ENCODE assay signal across 20 mouse cellular contexts in genomic region chrX:75834286-75834685, GRCm38 (mm10). TPM values are rescaled to one million over a fixed set of nuclear protein-coding genes. Genes with fewer than 3 reads are reported as not detected.
DNase-seq lines count a peak whose midpoint lies in the region; TF ChIP-seq lines count a peak whose summit lies in the region.
"Had no signal": no experiment of that assay in that cellular context is flagged by ENCODE, and none has a peak within 500 bp of the region (broad histone marks: within the 10 kb centered on the region; RNA-seq: fewer than 3 reads in every experiment).

No protein-coding gene starts in this region.

- no peak for DNase-seq in heart, adult 2 months
- DNase-seq in heart, postnatal 25 days (ENCODE audit: low spot score): no peak
- peak; percentile 78 for DNase-seq in 416B (ENCODE audit: low read depth)
- peak; percentile 72 for DNase-seq in lung, postnatal 25 days (ENCODE audit: low spot score)
- no peak for DNase-seq in left cerebral cortex, adult 9 months (ENCODE audit: low spot score in 2 of 2)
- no peak for DNase-seq in left cerebral cortex, adult 11 months (ENCODE audit: low spot score)
- DNase-seq in kidney, postnatal 25 days: no peak
- DNase-seq: adrenal gland, postnatal 36 days; cerebellum, adult 2 months; gastrocnemius, postnatal 14 days; kidney, adult 11 months; kidney, postnatal 10 days; layer of hippocampus, adult 9-11 months; liver, embryonic 13.5 days had no signal

- peaks cover 9% of the 10 kb centered on the region for H3K36me3 ChIP-seq in heart, adult 2 months (ENCODE audit: control insufficient read depth, insufficient read depth, low read length)
- H3K36me3 ChIP-seq: embryonic facial prominence, embryonic 10.5 days; heart, embryonic 10.5 days; liver, embryonic 13.5 days; neural tube, embryonic 12.5 days had no signal

- no peak for TF ChIP-seq EP300 in heart, adult 2 months (IDR thresholded peaks at IDR 0.05; ENCODE audit: insufficient read depth, low read depth, low read length)

- no peak overlapping the region for H3K4me3 ChIP-seq in heart, adult 2 months
- H3K4me3 ChIP-seq in brown adipose tissue, adult 24 weeks (ENCODE audit: insufficient read depth, low read depth, low read length): no peak overlapping the region
- H3K4me3 ChIP-seq: embryonic facial prominence, embryonic 10.5 days; forebrain, embryonic 13.5 days; heart, embryonic 10.5 days; liver, embryonic 13.5 days; neural tube, embryonic 12.5 days had no signal

- H3K27me3 ChIP-seq in heart, adult 2 months (ENCODE audit: control insufficient read depth, insufficient read depth, low read length): no peaks in the 10 kb centered on the region
- H3K27me3 ChIP-seq: forebrain, embryonic 13.5 days; liver, embryonic 13.5 days; neural tube, embryonic 12.5 days had no signal

- WGBS in heart, adult 2 months: 58% methylated on average over 2 of the region's 2 CpGs

- TF ChIP-seq POLR2A in heart, adult 2 months (IDR thresholded peaks at IDR 0.05; ENCODE audit: insufficient read depth, low read depth, low read length): no peak

- peak overlapping the region; percentile 80 for H3K27ac ChIP-seq in heart, adult 2 months
- peak overlapping the region; percentile 98 for H3K27ac ChIP-seq in brown adipose tissue, adult 24 weeks (replicated peaks; ENCODE audit: low read depth, low read length)
- H3K27ac ChIP-seq: embryonic facial prominence, embryonic 10.5 days; forebrain, embryonic 13.5 days; heart, embryonic 10.5 days; liver, embryonic 13.5 days; macrophage; neural tube, embryonic 12.5 days had no signal

- H3K9ac ChIP-seq in heart, adult 2 months (ENCODE audit: low read depth, low read length): no peak overlapping the region
- H3K9ac ChIP-seq: forebrain, embryonic 13.5 days; liver, embryonic 13.5 days; neural tube, embryonic 12.5 days had no signal

- intact Hi-C loops in heart, adult 2 months (cut with DNase I): loop anchor here (5.0 kb wide), 1 partner anchor 38 kb away; no protein-coding TSS in a partner anchor
- intact Hi-C loops in heart, postnatal 25 days (cut with DNase I): loop anchor here (5.0 kb wide), 1 partner anchor 38 kb away; no protein-coding TSS in a partner anchor

- H3K4me1 ChIP-seq in heart, adult 2 months (ENCODE audit: control insufficient read depth, insufficient read depth, low read length): peaks cover 7% of the 10 kb centered on the region
- H3K4me1 ChIP-seq in brown adipose tissue, adult 24 weeks (ENCODE audit: control insufficient read depth, insufficient read depth, insufficient read length, low read length): peaks cover 2% of the 10 kb centered on the region; the same call in 1 of the 2 replicates
- H3K4me1 ChIP-seq: embryonic facial prominence, embryonic 10.5 days; forebrain, embryonic 13.5 days; heart, embryonic 10.5 days; liver, embryonic 13.5 days; neural tube, embryonic 12.5 days had no signal

- no peaks in the 10 kb centered on the region for H3K79me2 ChIP-seq in heart, adult 2 months (replicated peaks; ENCODE audit: control insufficient read depth, insufficient read depth, low read length)

- no peak for TF ChIP-seq CTCF in heart, adult 2 months (IDR thresholded peaks at IDR 0.05)

RNA-seq across cellular contexts. Expression of gene Pls3, which starts 40.7 kb away (rescaled TPM):
- 10 to 100 TPM; 39.9 to 44.7 TPM for total RNA-seq in heart, adult 2 months (2021)
- polyA plus RNA-seq in heart, adult 2 months (2012; rRNA removed): 13.5 and 34.5 TPM in 2 replicates
- total RNA-seq in heart, postnatal 25 days (2021): 10 to 100 TPM; 42.2 to 51.2 TPM
- 33.5 and 47.8 TPM in 2 replicates for polyA plus RNA-seq in brown adipose tissue, adult 24 weeks (2012; ENCODE audit: insufficient read depth, insufficient read length, missing spikeins)

Comparison
In these comparisons a context has a peak if more than half of its experiments do, and no peak if none do; other contexts are left out.
1. DNase-seq: peak in 416B (single experiment) and lung, postnatal 25 days (single experiment); none in heart, adult 2 months (0 of 2), heart, postnatal 25 days (single experiment), left cerebral cortex, adult 9 months (0 of 2), left cerebral cortex, adult 11 months (single experiment) and kidney, postnatal 25 days (0 of 2).